Comparison of ENCODE assay signal across 8 mouse cellular contexts in genomic region chr9:21760155-21761088, GRCm38 (mm10). TPM values are rescaled to one million over a fixed set of nuclear protein-coding genes. Genes with fewer than 3 reads are reported as not detected.
A peak's percentile ranks its signal among the peaks of the same experiment; 100 is the strongest.
DNase-seq lines count a peak whose midpoint lies in the region; ATAC-seq and TF ChIP-seq lines count a peak whose summit lies in the region.

Spc24 (minus strand) TSS chr9:21760303.

- H3K4me2 ChIP-seq in forebrain, embryonic 13.5 days = peak within 1 kb of the TSS; percentile 80
- peak within 1 kb of the TSS; percentile 89 for H3K4me2 ChIP-seq in liver, postnatal 0 days (ENCODE audit: low read depth, low read length)
- peak within 1 kb of the TSS; percentile 73 for H3K4me2 ChIP-seq in neural tube, embryonic 14.5 days (ENCODE audit: low read depth, low read length)

- intact Hi-C loops in heart, postnatal 10 days (cut with DNase I) = no loop called here

- peak; percentile 49 for TF ChIP-seq POLR2A in ES-Bruce4 (IDR thresholded peaks at IDR 0.05; ENCODE audit: insufficient read depth, low read length)

- WGBS in forebrain, embryonic 13.5 days = under 1% methylated on average over 49 of the region's 54 CpGs
- WGBS in large intestine, adult 2 months = 1% methylated on average over 54 of the region's 54 CpGs
- WGBS in liver, postnatal 0 days (ENCODE audit: insufficient replicate concordance) = under 1% methylated on average over 48 of the region's 54 CpGs
- 1% methylated on average over 54 of the region's 54 CpGs for WGBS in neural tube, embryonic 14.5 days

- peak; percentile 95 for ATAC-seq in cerebellum, adult (ENCODE audit: insufficient number of reproducible peaks, low FRiP score, low TSS enrichment)
- peak; percentile 97 for ATAC-seq in forebrain, embryonic 13.5 days
- peak; percentile 95 for ATAC-seq in liver, postnatal 0 days
- ATAC-seq in neural tube, embryonic 14.5 days (ENCODE audit: low read depth) = peak; percentile 97

- peak; percentile 98 for DNase-seq in heart, postnatal 10 days
- peak; percentile 90 for DNase-seq in large intestine, adult 2 months (ENCODE audit: low read depth, low spot score)
- peak; percentile 96 for DNase-seq in liver, postnatal 0 days
- DNase-seq in testis, postnatal 10 days (ENCODE audit: low spot score) = peak; percentile 97

- H3K36me3 ChIP-seq in ES-Bruce4 (ENCODE audit: control insufficient read depth, insufficient read depth, low read length, poor library complexity, severe bottlenecking) = peaks cover 4% of the 10 kb centered on the region; the same call in 1 of the 2 replicates
- H3K36me3 ChIP-seq in forebrain, embryonic 13.5 days (ENCODE audit: poor library complexity, severe bottlenecking) = peaks cover 23% of the 10 kb centered on the region
- peaks cover 9% of the 10 kb centered on the region for H3K36me3 ChIP-seq in liver, postnatal 0 days (replicated peaks; ENCODE audit: insufficient read depth, low read length)
- no peaks in the 10 kb centered on the region for H3K36me3 ChIP-seq in neural tube, embryonic 14.5 days (ENCODE audit: control insufficient read depth, insufficient read depth, low read length)

- peak within 1 kb of the TSS; percentile 62 for H3K27ac ChIP-seq in ES-Bruce4 (ENCODE audit: insufficient read depth, low read length)
- H3K27ac ChIP-seq in forebrain, embryonic 13.5 days = peak within 1 kb of the TSS; percentile 65
- H3K27ac ChIP-seq in liver, postnatal 0 days (ENCODE audit: low read depth) = peak within 1 kb of the TSS; percentile 81
- peak within 1 kb of the TSS; percentile 71 for H3K27ac ChIP-seq in neural tube, embryonic 14.5 days (ENCODE audit: low read depth, low read length)

- H3K4me1 ChIP-seq in ES-Bruce4 (ENCODE audit: control insufficient read depth, insufficient read depth, low read length) = peaks cover 7% of the 10 kb centered on the region
- peaks cover 16% of the 10 kb centered on the region for H3K4me1 ChIP-seq in forebrain, embryonic 13.5 days
- H3K4me1 ChIP-seq in liver, postnatal 0 days (ENCODE audit: insufficient read depth) = peaks cover 32% of the 10 kb centered on the region
- 0 out of 2 replicates have a peak, but pooled peaks cover 3% of the 10 kb centered on the region for H3K4me1 ChIP-seq in neural tube, embryonic 14.5 days (ENCODE audit: control insufficient read depth, insufficient read depth, low read length)

- H3K4me3 ChIP-seq in ES-Bruce4 (ENCODE audit: low read depth, low read length) = peak within 1 kb of the TSS; percentile 74
- H3K4me3 ChIP-seq in forebrain, embryonic 13.5 days = peak within 1 kb of the TSS; percentile 81
- H3K4me3 ChIP-seq in liver, postnatal 0 days (ENCODE audit: low read depth, low read length) = peak within 1 kb of the TSS; percentile 90
- H3K4me3 ChIP-seq in neural tube, embryonic 14.5 days (ENCODE audit: low read depth, low read length) = peak within 1 kb of the TSS; percentile 49

- TF ChIP-seq CTCF in ES-Bruce4 (IDR thresholded peaks at IDR 0.05; ENCODE audit: low read depth, low read length) = no peak
- peak; percentile 72 for TF ChIP-seq CTCF in liver, postnatal 0 days (IDR thresholded peaks at IDR 0.05; ENCODE audit: low read depth)

- no peaks in the 10 kb centered on the region for H3K9me3 ChIP-seq in ES-Bruce4 (replicated peaks; ENCODE audit: control insufficient read depth, insufficient read depth, low read length, poor library complexity, severe bottlenecking)
- no peaks in the 10 kb centered on the region for H3K9me3 ChIP-seq in forebrain, embryonic 13.5 days (replicated peaks)
- no peaks in the 10 kb centered on the region for H3K9me3 ChIP-seq in liver, postnatal 0 days (ENCODE audit: low read length)
- H3K9me3 ChIP-seq in neural tube, embryonic 14.5 days (ENCODE audit: control insufficient read depth, low read length) = no peaks in the 10 kb centered on the region

- no peaks in the 10 kb centered on the region for H3K27me3 ChIP-seq in ES-Bruce4 (ENCODE audit: control insufficient read depth, insufficient read depth, low read length, poor library complexity, severe bottlenecking)
- H3K27me3 ChIP-seq in forebrain, embryonic 13.5 days = no peaks in the 10 kb centered on the region
- H3K27me3 ChIP-seq in liver, postnatal 0 days (ENCODE audit: insufficient read depth, low read length) = no peaks in the 10 kb centered on the region
- no peaks in the 10 kb centered on the region for H3K27me3 ChIP-seq in neural tube, embryonic 14.5 days (ENCODE audit: control insufficient read depth, insufficient read depth, low read length)

- no peak for TF ChIP-seq EP300 in ES-Bruce4 (IDR thresholded peaks at IDR 0.05; ENCODE audit: insufficient read depth, low read depth, low read length)
- TF ChIP-seq EP300 in liver, postnatal 0 days (IDR thresholded peaks at IDR 0.05; ENCODE audit: low read depth) = no peak

- peak within 1 kb of the TSS; percentile 88 for H3K9ac ChIP-seq in ES-Bruce4 (ENCODE audit: low read depth, poor library complexity, severe bottlenecking)
- peak within 1 kb of the TSS; percentile 81 for H3K9ac ChIP-seq in forebrain, embryonic 13.5 days
- peak within 1 kb of the TSS; percentile 82 for H3K9ac ChIP-seq in liver, postnatal 0 days (replicated peaks)
- H3K9ac ChIP-seq in neural tube, embryonic 14.5 days (replicated peaks; ENCODE audit: low read depth, low read length) = peak within 1 kb of the TSS; percentile 35; the same call in 1 of the 2 replicates

RNA-seq across cellular contexts. Expression of gene Spc24, which starts in this region (rescaled TPM):
- polyA plus RNA-seq in ES-Bruce4 (2011; ENCODE audit: insufficient read depth, insufficient read length, low read depth, missing spikeins) = 56.6 and 62.5 TPM in 2 replicates
- 95.6 and 95.7 TPM in 2 replicates for polyA plus RNA-seq in forebrain, embryonic 13.5 days (2015; fragmentation: Nextera tagmentation; extraction: Ambion mirVana)
- total RNA-seq in heart, postnatal 10 days (2021) = 10 to 100 TPM; 11.9 to 14.5 TPM
- polyA plus RNA-seq in large intestine, adult 2 months (2012; rRNA removed) = 28.5 and 31.7 TPM in 2 replicates
- 38.4 and 41.4 TPM in 2 replicates for polyA plus RNA-seq in liver, postnatal 0 days (2015; fragmentation: Nextera tagmentation; extraction: Ambion mirVana)
- polyA plus RNA-seq in neural tube, embryonic 14.5 days (2014; fragmentation: Nextera tagmentation; extraction: Ambion mirVana) = 11.2 and 12.5 TPM in 2 replicates

Comparison
In these comparisons a context has a peak if more than half of its experiments do, and no peak if none do; other contexts are left out.
1. Peak in every context shown above with its lines: DNase-seq, ATAC-seq, H3K4me3 ChIP-seq and H3K27ac ChIP-seq.
2. H3K9ac ChIP-seq: peak in every context shown above with its lines; median percentile 88 in ES-Bruce4; 82 in liver, postnatal 0 days; 81 in forebrain, embryonic 13.5 days; 35 in neural tube, embryonic 14.5 days.